Mouse (Mus musculus) retina, postnatal 1 day (tissue): ENCODE measurements at regions not wholly inside any gene's neighbourhood (a gene's known extent, or its start where the extent isn't known, plus 50 kb on each side); places are given as distances from the start of the nearest gene placed in this dataset.

Experiments
- DNase-seq: peaks from one replicate; pipeline ENCODE4 v3.0.0-alpha.2; 2012

GRCm38 (mm10) chr11:41852813-41853212, 147.8 kb downstream of the Gabrg2 start:
- no peak for DNase-seq

- no peak for DNase-seq
Observed at GRCm38 (mm10) chr11:41825978-41826679, 174.5 kb downstream of the Gabrg2 start.

GRCm38 (mm10) chr11:41818014-41818413, 182.6 kb downstream of the Gabrg2 start:
- DNase-seq = no peak

DNA sequence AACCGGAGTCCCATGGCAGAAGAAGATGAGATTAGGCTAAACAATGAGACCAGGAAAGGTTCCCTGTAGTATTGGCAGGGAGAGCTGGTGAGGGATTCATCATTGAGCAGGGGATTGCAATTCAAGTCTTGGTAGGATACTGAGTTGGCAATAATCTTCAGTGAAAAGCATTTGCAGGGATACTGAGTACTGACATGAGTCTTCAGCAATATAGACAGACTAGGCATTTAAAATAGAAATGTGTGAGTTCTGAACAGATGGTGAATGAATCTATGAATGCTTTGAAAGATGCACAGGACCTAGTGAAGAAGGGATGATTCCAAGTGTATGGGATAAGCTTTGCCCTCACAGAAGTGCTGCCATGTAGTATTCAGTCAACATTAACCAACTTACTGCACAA, 187.7 kb downstream of the Gabrg2 start:
- no peak for DNase-seq

DNA sequence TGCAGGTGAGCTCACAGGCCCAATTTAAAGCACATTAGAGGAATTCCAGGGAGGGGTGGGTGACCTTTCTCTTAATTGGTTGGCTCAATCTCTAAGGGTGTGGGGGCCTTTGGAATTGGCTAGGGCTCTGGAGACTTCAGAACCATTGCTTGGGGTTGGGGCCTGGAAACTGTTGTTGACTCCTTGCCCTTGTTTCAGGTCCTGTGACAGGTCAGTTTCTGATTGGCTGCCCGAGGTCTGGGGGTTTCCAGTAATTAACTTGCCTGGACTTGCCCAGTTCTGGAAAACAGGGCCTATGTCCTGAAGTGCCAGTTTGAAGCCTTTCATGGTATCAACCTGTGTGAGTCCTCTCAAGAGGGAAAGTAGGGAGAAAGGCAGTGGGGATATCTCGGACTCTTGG, 191.8 kb downstream of the Gabrg2 start:
- no peak for DNase-seq

GRCm38 (mm10) chr11:41792206-41792605, 208.5 kb downstream of the Gabrg2 start:
- peak; percentile 55 for DNase-seq
